Mouse (Mus musculus): ENCODE data around the gene Nlrc5. TPM values are rescaled to one million over a fixed set of nuclear protein-coding genes. Genes with fewer than 3 reads are reported as not detected.

The Nlrc5 gene
- polyA plus RNA-seq (2016; fragmentation: Nextera tagmentation; extraction: Ambion mirVana): 0.08 and 0.12 TPM in 2 replicates

DNA sequence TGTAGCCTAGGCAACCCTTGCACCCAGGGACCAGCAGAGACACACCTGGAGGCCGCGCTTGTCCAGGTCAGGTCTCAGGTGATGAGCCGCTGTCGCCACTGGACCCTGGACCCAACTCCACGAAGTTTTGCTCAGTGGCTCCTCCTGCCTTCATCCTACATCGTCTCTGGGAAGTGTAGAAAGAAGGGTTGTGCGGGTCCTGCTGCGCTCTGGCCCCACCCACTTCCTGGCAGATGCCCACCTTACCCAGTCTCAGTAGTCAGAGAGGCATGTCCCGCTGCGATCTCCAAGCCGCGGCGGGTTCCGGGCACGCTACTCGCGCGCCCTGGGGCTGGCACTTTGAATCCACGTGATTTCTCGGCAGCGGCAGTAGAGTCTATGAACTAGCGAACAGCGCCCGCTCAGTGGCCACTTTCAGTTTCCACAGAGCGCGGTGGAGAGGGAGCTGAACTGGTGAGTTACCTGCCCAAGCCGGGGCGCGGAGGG is at the start of gene Nlrc5:
Gene Nlrc5 (plus strand): TSS at position 376 of the 486 bp plus-strand sequence.
- 2% methylated on average over 29 of the region's 29 CpGs for WGBS (ENCODE audit: insufficient replicate concordance)
- Histone ChIP-seq H3K36me3 (no peaks in the 10 kb centered on the region), H3K27me3 (replicated peaks) (peaks cover 51% of the 10 kb centered on the region), H3K27ac (no peak within 1 kb of the TSS), H3K4me3 (peak within 1 kb of the TSS; percentile 46), H3K4me1 (no peaks in the 10 kb centered on the region), H3K4me2 (peak within 1 kb of the TSS; percentile 66), H3K9ac (peak within 1 kb of the TSS; percentile 33), H3K9me3 (replicated peaks) (no peaks in the 10 kb centered on the region)
- ATAC-seq: no peak

DNA sequence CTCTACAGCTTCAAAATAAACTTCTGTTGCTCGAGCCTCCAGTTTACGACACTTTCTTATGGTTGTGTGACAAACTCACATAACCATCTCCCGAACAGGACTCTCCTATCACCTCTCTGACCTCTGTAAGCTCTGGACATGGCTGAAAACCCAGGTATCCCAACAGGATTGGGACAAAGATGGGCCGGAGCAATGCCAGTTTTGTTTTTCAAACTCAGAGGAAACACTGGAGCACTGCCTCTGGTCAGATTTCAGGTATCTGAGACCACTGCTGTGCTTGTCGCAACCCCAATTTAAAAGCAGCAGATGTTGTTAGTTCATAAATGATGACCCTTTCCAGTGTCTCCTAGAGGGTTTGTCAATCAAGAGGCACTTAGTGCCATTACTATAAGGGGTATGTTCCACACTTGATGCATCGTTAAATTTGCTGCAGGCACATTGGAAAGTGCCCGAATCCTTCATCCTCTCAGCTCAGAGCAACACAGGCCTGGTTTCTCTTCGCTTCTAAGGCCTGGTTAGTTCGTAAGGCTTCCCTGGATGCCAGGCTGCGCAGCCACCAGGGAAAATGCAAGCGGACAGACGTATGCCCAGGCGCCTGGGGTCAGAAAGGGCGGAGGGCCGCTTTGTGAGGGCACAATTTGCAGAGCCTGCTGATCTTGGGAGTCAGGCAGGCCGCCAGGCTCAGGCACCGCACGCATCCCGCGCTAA is 48.5 kb upstream of the Nlrc5 start:
- H3K4me3 ChIP-seq: peak overlapping the region; percentile 90
- ATAC-seq: no peak; the same call in 1 of the 2 replicates
- H3K9ac ChIP-seq: peak overlapping the region; percentile 90
- peak overlapping the region; percentile 88 for H3K4me2 ChIP-seq
- H3K36me3 ChIP-seq: peaks cover 20% of the 10 kb centered on the region
- H3K9me3 ChIP-seq (replicated peaks): no peaks in the 10 kb centered on the region
- 28% methylated on average over 20 of the region's 20 CpGs for WGBS (ENCODE audit: insufficient replicate concordance)
- H3K4me1 ChIP-seq: peaks cover 44% of the 10 kb centered on the region
- H3K27ac ChIP-seq: peak overlapping the region; percentile 90
- peaks cover 4% of the 10 kb centered on the region; the same call in 1 of the 2 replicates for H3K27me3 ChIP-seq (replicated peaks)

DNA sequence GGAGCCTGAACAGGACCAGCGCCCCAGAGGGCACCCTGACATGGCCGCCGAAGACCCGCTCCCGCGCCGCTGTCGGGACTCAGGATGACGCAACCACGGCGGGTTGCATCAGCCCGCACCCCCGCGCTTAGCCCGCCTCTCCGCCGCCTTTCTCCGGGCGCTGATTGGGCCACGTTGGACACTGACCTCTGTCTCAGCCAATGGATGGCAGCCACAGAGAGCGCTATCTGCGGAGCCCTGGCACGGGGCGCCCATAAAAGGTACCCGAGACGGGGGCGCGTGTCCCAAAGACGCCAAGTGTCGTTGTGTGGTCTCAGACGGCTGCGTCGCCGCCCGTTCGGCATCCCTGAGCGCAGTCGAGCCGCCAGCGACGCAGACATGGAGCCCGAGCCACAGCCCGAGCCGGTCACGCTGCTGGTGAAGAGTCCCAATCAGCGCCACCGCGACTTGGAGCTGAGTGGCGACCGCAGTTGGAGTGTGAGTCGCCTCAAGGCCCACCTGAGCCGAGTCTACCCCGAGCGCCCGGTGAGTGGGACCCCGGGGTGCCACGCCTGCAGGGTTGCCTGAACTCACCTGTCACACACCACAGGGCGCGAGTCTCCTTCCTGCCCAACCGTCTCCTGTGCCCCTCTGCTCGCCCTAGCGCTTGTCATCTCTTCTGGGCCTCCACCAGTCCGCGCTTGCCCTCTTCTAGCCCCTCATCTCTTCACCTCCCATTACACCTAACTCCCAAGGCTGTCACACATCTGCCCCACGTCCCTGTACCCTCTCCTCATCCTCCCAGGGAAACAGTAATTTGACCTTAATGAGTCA is 47.7 kb upstream of the Nlrc5 start, which contains the start of gene Herpud1:
Gene Herpud1 (plus strand): TSS at position 225 of the 813 bp plus-strand sequence.
- Histone ChIP-seq H3K4me3 (peak within 1 kb of the TSS; percentile 90), H3K4me1 (peaks cover 44% of the 10 kb centered on the region), H3K36me3 (peaks cover 27% of the 10 kb centered on the region), H3K27me3 (replicated peaks) (0 out of 2 replicates have a peak, but pooled peaks cover 4% of the 10 kb centered on the region), H3K9me3 (replicated peaks) (no peaks in the 10 kb centered on the region), H3K9ac (peak within 1 kb of the TSS; percentile 98), H3K27ac (peak within 1 kb of the TSS; percentile 95), H3K4me2 (peak within 1 kb of the TSS; percentile 88)
- under 1% methylated on average over 65 of the region's 65 CpGs for WGBS (ENCODE audit: insufficient replicate concordance)
- ATAC-seq: peak; percentile 95

DNA sequence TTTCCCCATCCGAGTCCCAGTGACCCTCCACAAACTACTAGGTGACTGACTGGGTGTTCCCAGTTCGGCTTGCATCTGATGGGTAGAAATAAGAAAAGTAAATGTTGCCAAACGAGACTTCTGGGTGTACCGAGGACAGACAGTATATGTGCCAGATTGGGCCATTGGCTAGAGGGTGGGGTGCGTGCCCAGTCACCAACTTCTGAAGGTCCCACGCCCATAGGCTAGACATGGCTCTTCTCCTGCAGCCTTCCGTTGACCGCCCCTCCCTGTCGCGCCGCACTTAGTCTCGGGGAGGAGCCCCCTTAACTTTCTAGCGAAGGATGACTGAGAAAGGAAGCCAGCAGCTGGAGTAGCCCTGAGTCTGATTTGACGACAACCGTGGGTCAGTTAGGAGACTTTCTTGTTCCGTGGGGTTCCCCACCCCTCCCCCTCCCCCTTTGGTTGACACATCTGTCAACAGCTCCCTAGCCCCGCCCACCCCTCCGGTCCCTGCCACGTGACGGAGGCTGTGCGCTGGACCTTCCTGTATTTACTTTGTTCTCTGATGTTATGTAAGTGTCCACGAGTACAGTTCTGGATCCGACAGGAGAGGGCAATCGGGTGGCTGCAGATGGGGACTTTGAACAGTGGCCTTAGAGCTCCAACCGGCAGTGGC is 47.0 kb upstream of the Nlrc5 start:
- peaks cover 35% of the 10 kb centered on the region for H3K36me3 ChIP-seq
- peak overlapping the region; percentile 98 for H3K9ac ChIP-seq
- H3K4me1 ChIP-seq: peaks cover 44% of the 10 kb centered on the region
- no peaks in the 10 kb centered on the region for H3K9me3 ChIP-seq (replicated peaks)
- peak; percentile 83 for ATAC-seq
- H3K27ac ChIP-seq: peak overlapping the region; percentile 95
- no peaks in the 10 kb centered on the region for H3K27me3 ChIP-seq (replicated peaks)
- H3K4me3 ChIP-seq: peak overlapping the region; percentile 90
- H3K4me2 ChIP-seq: peak overlapping the region; percentile 88
- 0% methylated on average over 25 of the region's 25 CpGs for WGBS (ENCODE audit: insufficient replicate concordance)

DNA sequence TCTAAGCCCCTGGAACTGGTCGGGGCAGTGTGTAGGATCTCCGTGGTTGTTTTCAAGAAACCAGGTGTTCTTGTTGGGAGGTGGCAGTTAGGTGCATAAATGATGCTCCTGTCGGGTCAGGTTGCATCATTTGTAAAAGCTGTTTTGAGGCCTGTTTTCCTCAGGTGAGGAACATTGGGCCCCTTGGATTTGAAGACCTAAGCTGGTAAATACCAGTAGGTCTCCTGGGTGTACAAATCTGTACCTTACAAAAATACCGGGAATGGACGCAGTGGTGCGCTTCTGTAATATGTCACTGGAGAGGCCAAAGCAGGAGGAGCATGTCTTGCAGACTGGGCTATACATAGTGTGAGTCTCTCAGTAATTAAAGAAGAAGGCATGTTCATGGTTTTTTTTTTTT is 46.4 kb upstream of the Nlrc5 start:
- ATAC-seq: no peak
- H3K36me3 ChIP-seq: peaks cover 41% of the 10 kb centered on the region
- H3K27ac ChIP-seq: peak overlapping the region; percentile 95
- no peaks in the 10 kb centered on the region for H3K27me3 ChIP-seq (replicated peaks)
- peak overlapping the region; percentile 88 for H3K4me2 ChIP-seq
- peaks cover 44% of the 10 kb centered on the region for H3K4me1 ChIP-seq
- peak overlapping the region; percentile 98 for H3K9ac ChIP-seq
- H3K4me3 ChIP-seq: peak overlapping the region; percentile 90
- 38% methylated on average over 6 of the region's 6 CpGs for WGBS (ENCODE audit: insufficient replicate concordance)
- H3K9me3 ChIP-seq (replicated peaks): no peaks in the 10 kb centered on the region

DNA sequence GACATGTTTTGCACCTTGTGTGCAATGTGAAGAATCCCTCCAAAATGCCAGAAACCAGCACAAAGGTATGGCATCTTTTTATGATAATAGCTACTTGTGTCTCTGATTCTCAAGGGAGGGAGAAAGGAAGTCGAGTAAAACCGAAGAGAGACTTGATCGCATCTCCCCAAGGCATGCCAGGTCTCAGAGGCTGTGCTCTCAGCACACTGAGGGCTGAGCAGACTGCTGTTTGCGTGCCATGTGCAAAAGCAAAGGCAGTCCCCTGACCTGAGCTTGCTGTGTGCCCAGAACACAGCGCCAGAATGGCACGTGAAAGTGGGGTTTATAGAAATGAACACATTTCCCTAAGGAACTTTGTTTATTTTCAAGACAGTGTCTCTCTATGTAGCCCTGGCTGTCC is 44.6 kb upstream of the Nlrc5 start:
- H3K4me2 ChIP-seq: no peak overlapping the region

DNA sequence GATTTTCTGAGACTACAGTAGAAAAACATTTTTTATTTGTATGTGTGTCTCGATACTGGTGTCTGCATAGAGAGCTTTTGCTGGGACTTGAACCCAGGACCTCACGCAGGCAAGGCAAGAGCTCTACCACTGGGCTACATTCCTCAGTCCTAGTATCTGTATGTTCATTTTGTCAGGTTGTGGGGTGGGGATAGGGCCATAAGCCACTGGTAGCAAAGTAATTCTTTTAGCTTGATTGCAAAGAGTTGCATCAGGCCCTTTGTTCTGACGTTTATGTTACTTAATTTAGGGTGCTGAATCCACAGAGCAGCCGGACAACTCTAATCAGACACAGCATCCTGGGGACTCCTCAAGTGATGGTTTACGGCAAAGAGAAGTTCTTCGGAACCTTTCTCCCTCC is 43.7 kb upstream of the Nlrc5 start:
- WGBS (ENCODE audit: insufficient replicate concordance): 88% methylated on average over 6 of the region's 6 CpGs
- H3K36me3 ChIP-seq: peaks cover 66% of the 10 kb centered on the region
- H3K9me3 ChIP-seq (replicated peaks): no peaks in the 10 kb centered on the region
- H3K4me1 ChIP-seq: peaks cover 22% of the 10 kb centered on the region
- no peak overlapping the region for H3K4me2 ChIP-seq
- H3K4me3 ChIP-seq: no peak overlapping the region
- H3K9ac ChIP-seq: no peak overlapping the region
- no peak overlapping the region for H3K27ac ChIP-seq
- no peaks in the 10 kb centered on the region for H3K27me3 ChIP-seq (replicated peaks)
- no peak for ATAC-seq

More for the DNA sequence above, 44.6 kb upstream of the Nlrc5 start:
- Histone ChIP-seq H3K4me3 (no peak overlapping the region), H3K9me3 (replicated peaks) (no peaks in the 10 kb centered on the region), H3K27me3 (replicated peaks) (no peaks in the 10 kb centered on the region), H3K4me1 (peaks cover 31% of the 10 kb centered on the region), H3K36me3 (peaks cover 57% of the 10 kb centered on the region), H3K9ac (no peak overlapping the region), H3K27ac (no peak overlapping the region)
- ATAC-seq: no peak
- 92% methylated on average over 6 of the region's 6 CpGs for WGBS (ENCODE audit: insufficient replicate concordance)

DNA sequence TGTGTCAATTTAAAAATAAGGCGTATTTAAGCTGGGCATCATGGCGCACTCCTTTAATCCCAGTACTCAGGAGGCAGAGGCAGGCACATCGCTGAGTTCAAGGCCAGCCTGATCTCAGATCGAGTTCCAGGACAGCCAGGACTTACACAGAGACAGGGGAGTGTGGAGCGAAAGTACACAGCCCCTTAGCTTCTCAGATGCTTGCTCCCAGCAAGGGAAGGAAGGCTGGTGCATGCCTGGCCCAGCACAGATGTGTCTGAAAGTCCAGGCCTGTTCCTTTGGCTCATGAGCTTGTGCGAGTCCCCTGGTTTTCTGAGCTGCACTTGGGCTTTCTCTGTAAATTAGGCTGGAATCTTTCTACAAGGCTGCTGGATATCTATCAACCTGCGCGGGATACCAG is 43.2 kb upstream of the Nlrc5 start:
- Histone ChIP-seq H3K4me2 (no peak overlapping the region), H3K36me3 (peaks cover 71% of the 10 kb centered on the region), H3K27ac (no peak overlapping the region), H3K27me3 (replicated peaks) (no peaks in the 10 kb centered on the region), H3K4me1 (peaks cover 17% of the 10 kb centered on the region), H3K4me3 (no peak overlapping the region), H3K9ac (no peak overlapping the region), H3K9me3 (replicated peaks) (no peaks in the 10 kb centered on the region)
- 90% methylated on average over 8 of the region's 8 CpGs for WGBS (ENCODE audit: insufficient replicate concordance)
- ATAC-seq: no peak

DNA sequence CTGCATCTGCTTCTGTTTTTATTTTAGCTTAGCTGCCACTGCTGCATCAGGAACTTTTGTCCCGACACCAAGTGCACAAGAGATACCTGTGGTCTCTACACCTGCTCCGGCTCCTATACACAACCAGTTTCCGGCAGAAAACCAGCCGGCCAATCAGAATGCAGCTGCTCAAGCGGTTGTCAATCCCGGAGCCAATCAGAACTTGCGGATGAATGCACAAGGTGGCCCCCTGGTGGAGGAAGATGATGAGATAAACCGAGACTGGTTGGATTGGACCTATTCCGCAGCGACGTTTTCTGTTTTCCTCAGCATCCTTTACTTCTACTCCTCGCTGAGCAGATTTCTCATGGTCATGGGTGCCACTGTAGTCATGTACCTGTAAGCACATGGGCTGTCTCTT is 42.0 kb upstream of the Nlrc5 start:
- Histone ChIP-seq H3K27me3 (replicated peaks) (no peaks in the 10 kb centered on the region), H3K4me3 (no peak overlapping the region), H3K9ac (no peak overlapping the region), H3K27ac (no peak overlapping the region), H3K4me2 (no peak overlapping the region), H3K4me1 (peaks cover 17% of the 10 kb centered on the region), H3K9me3 (replicated peaks) (no peaks in the 10 kb centered on the region), H3K36me3 (peaks cover 83% of the 10 kb centered on the region)
- WGBS (ENCODE audit: insufficient replicate concordance): 84% methylated on average over 12 of the region's 12 CpGs
- no peak for ATAC-seq

DNA sequence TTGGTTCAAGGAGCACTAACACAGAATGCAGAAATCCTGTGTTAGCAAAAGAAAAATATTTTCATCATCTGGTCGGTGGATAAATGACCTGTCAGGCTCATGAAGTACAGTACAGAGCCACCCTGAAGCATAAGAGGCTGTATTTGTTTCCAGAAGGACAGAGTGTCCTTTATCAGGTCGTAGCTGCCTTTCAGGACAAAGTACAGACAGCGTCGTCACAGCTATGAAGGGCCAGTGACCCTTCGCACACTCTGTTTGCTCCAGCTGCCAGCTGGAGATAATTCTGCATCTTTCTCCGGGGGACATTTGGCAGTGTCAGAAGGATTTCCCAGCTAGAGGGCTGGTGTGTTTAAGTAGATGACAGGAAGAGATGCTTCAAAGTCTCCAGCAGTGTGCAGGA is 41.5 kb upstream of the Nlrc5 start:
- Histone ChIP-seq H3K27ac (no peak overlapping the region), H3K4me3 (no peak overlapping the region), H3K27me3 (replicated peaks) (no peaks in the 10 kb centered on the region), H3K36me3 (peaks cover 88% of the 10 kb centered on the region), H3K4me1 (peaks cover 16% of the 10 kb centered on the region), H3K4me2 (no peak overlapping the region), H3K9me3 (replicated peaks) (no peaks in the 10 kb centered on the region), H3K9ac (no peak overlapping the region)
- WGBS (ENCODE audit: insufficient replicate concordance): 69% methylated on average over 6 of the region's 6 CpGs
- no peak for ATAC-seq

DNA sequence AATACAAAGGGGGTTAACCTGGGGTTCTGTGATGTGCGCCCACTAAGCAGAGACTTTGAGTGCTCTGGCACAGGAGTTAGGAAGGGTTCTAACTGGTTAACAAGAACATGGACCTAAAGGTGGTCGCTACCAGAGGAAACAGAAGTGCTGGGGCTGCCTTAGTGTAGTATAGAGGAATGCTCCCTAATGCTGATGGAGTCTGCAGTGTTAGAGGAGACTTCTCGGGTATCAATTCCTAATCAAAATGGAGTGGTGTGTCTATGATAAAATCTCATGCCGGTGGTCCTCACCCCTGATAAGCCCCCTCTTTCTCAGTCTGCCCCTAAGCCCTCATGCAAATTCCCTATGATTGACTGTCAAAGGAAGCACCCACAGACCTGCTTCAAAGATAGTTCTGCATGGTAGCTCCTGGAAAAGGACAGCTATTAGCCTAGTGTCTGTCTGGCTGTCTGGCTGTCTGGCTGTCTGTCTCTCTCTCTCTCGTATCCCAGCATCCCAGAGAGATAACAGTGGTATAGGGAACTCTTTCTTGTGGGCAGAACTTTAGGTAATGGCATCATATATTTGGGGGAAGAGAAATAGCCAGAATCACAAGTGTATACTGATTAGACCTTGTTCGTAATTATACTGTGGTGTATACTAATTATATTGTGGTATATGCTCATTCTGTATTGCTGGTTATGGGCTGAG is 38.2 kb upstream of the Nlrc5 start:
- Histone ChIP-seq H3K4me3 (no peak overlapping the region), H3K9ac (no peak overlapping the region), H3K27me3 (replicated peaks) (no peaks in the 10 kb centered on the region), H3K4me2 (no peak overlapping the region), H3K27ac (no peak overlapping the region), H3K9me3 (replicated peaks) (no peaks in the 10 kb centered on the region), H3K4me1 (no peaks in the 10 kb centered on the region), H3K36me3 (peaks cover 72% of the 10 kb centered on the region)
- WGBS (ENCODE audit: insufficient replicate concordance): 74% methylated on average over 6 of the region's 6 CpGs
- ATAC-seq: no peak

Measured in liver, embryonic 12.5 days (tissue).